Mouse (Mus musculus) MEL (cell line): ENCODE results near the gene Eif3m. TPM values are rescaled to one million over a fixed set of nuclear protein-coding genes. Genes with fewer than 3 reads are reported as not detected.

ENCODE experiments used
- DNase-seq: peaks from one replicate; pipeline ENCODE4 v3.0.0; 2011; ENCODE audit warnings: low read depth, low spot score
- H3K27ac ChIP-seq: 2 replicates; pipeline ENCODE4 v1.5.1; 2012; ENCODE audit warnings: low read depth, mild to moderate bottlenecking, control low read depth, low read length, moderate library complexity; ENCODE audit not compliant: control insufficient read depth
- H3K27me3 ChIP-seq, 2 experiments: fragments of 150-350 bp in 1 of 2; sonication (generic) in 1 of 2; 2 replicates each; pipeline ENCODE4 v1.6.1; 2012; ENCODE audit warnings: low read length in 2 of 2, mild to moderate bottlenecking in 2 of 2, improper control_type of control experiment in 1 of 2, moderate library complexity in 1 of 2; ENCODE audit not compliant: insufficient read depth in 2 of 2, control insufficient read depth in 1 of 2
- H3K36me3 ChIP-seq, 2 experiments: 2 replicates each; pipeline ENCODE4 v1.6.1; 2012 to 2014; ENCODE audit warnings: low read length in 2 of 2, improper control_type of control experiment in 1 of 2, inconsistent platforms in 1 of 2, mild to moderate bottlenecking in 1 of 2; ENCODE audit not compliant: insufficient read depth in 2 of 2, control insufficient read depth in 1 of 2
- H3K4me1 ChIP-seq, 2 experiments: fragments of 150-350 bp in 1 of 2; sonication (generic) in 1 of 2; 2 replicates each; pipeline ENCODE4 v1.6.1; 2012; ENCODE audit warnings: low read length in 2 of 2, improper control_type of control experiment in 1 of 2, mild to moderate bottlenecking in 1 of 2; ENCODE audit not compliant: insufficient read depth in 2 of 2, control insufficient read depth in 1 of 2
- H3K4me3 ChIP-seq, 2 experiments: fragments of 150-350 bp in 1 of 2; sonication (generic) in 1 of 2; 2 replicates each; pipeline ENCODE4 v1.5.1; 2012; ENCODE audit warnings: low read depth in 2 of 2, low read length in 2 of 2, mild to moderate bottlenecking in 2 of 2, moderate library complexity in 2 of 2, control low read depth in 1 of 2, improper control_type of control experiment in 1 of 2; ENCODE audit not compliant: control insufficient read depth in 1 of 2, insufficient read depth in 1 of 2
- H3K79me2 ChIP-seq: 2 replicates; pipeline ENCODE4 v1.6.1; 2012; ENCODE audit warnings: mild to moderate bottlenecking, low read length, moderate library complexity; ENCODE audit not compliant: control insufficient read depth, poor library complexity, insufficient read depth
- H3K9ac ChIP-seq: 2 replicates; pipeline ENCODE4 v1.6.1; 2012; ENCODE audit warnings: low read depth, mild to moderate bottlenecking, control low read depth, low read length, moderate library complexity; ENCODE audit not compliant: control insufficient read depth, poor library complexity, severe bottlenecking
- H3K9me3 ChIP-seq: fragments of 150-350 bp; sonication (generic); replicated peaks from 2 replicates; pipeline ENCODE4 v1.6.1; 2012; ENCODE audit warnings: mild to moderate bottlenecking, low read length, improper control_type of control experiment, moderate library complexity; ENCODE audit not compliant: insufficient read depth
- BHLHE40 ChIP-seq: IDR thresholded peaks from 2 replicates; pipeline ENCODE4 v1.6.1; 2012; ENCODE audit warnings: low read depth, mild to moderate bottlenecking, inconsistent platforms, low read length, improper control_type of control experiment, borderline replicate concordance
- ELF1 ChIP-seq: IDR thresholded peaks from 2 replicates; pipeline ENCODE4 v1.6.1; 2014; ENCODE audit warnings: low read depth, mild to moderate bottlenecking, inconsistent platforms, low read length, improper control_type of control experiment, moderate library complexity
- EP300 ChIP-seq, 2 experiments: IDR thresholded peaks; 2 replicates each; pipeline ENCODE4 v1.6.1; 2011; ENCODE audit warnings: improper control_type of control experiment in 2 of 2, low read length in 2 of 2, low read depth in 1 of 2, mild to moderate bottlenecking in 1 of 2
- ETS1 ChIP-seq: IDR thresholded peaks from 2 replicates; pipeline ENCODE4 v1.6.1; 2012; ENCODE audit warnings: low read depth, mild to moderate bottlenecking, inconsistent platforms, low read length, improper control_type of control experiment, moderate library complexity
- GATA1 ChIP-seq: IDR thresholded peaks from 2 replicates; pipeline ENCODE4 v1.6.1; 2011; ENCODE audit warnings: low read depth, low read length, improper control_type of control experiment
- JUND ChIP-seq: IDR thresholded peaks from 2 replicates; pipeline ENCODE4 v1.6.1; 2011; ENCODE audit warnings: low read depth, mild to moderate bottlenecking, improper control_type of control experiment, low read length
- KAT2A ChIP-seq: conservative IDR thresholded peaks from 2 replicates; pipeline ENCODE4 v1.6.1; 2012; ENCODE audit warnings: low read depth, low read length, improper control_type of control experiment, inconsistent platforms
- MAFK ChIP-seq: IDR thresholded peaks from 2 replicates; pipeline ENCODE4 v1.6.1; 2011; ENCODE audit warnings: low read depth, mild to moderate bottlenecking, low read length, improper control_type of control experiment, borderline replicate concordance
- MEF2A ChIP-seq: IDR thresholded peaks from 2 replicates; pipeline ENCODE4 v1.6.1; 2014; ENCODE audit warnings: low read depth, mild to moderate bottlenecking, inconsistent platforms, low read length, improper control_type of control experiment; ENCODE audit not compliant: poor library complexity, insufficient replicate concordance, severe bottlenecking; ENCODE audit errors: extremely low read depth
- MYB ChIP-seq: IDR thresholded peaks from 2 replicates; pipeline ENCODE4 v1.6.1; 2011; ENCODE audit warnings: mild to moderate bottlenecking, low read depth, low read length, improper control_type of control experiment
- NELFE ChIP-seq: IDR thresholded peaks from 2 replicates; pipeline ENCODE4 v1.6.1; 2011; ENCODE audit warnings: low read depth, low read length, improper control_type of control experiment
- RCOR1 ChIP-seq: IDR thresholded peaks from 2 replicates; pipeline ENCODE4 v1.6.1; 2012; ENCODE audit warnings: low read depth, mild to moderate bottlenecking, inconsistent platforms, low read length, improper control_type of control experiment
- SIN3A ChIP-seq: IDR thresholded peaks from 2 replicates; pipeline ENCODE4 v1.6.1; 2012; ENCODE audit warnings: low read length, improper control_type of control experiment, inconsistent platforms
- TAL1 ChIP-seq: IDR thresholded peaks from 2 replicates; pipeline ENCODE4 v1.6.1; 2012; ENCODE audit warnings: mild to moderate bottlenecking, inconsistent platforms, low read length, moderate library complexity, mixed read lengths
- TCF12 ChIP-seq: IDR thresholded peaks from 2 replicates; pipeline ENCODE4 v1.6.1; 2014; ENCODE audit warnings: low read depth, mild to moderate bottlenecking, inconsistent platforms, low read length, improper control_type of control experiment, moderate library complexity
- UBTF ChIP-seq: IDR thresholded peaks from 2 replicates; pipeline ENCODE4 v1.6.1; 2012; ENCODE audit warnings: low read depth, mild to moderate bottlenecking, inconsistent platforms, low read length, improper control_type of control experiment, moderate library complexity, borderline replicate concordance; ENCODE audit not compliant: insufficient read depth
- USF2 ChIP-seq, 2 experiments: IDR thresholded peaks; 2 replicates each; pipeline ENCODE4 v1.6.1; 2011 to 2012; ENCODE audit warnings: improper control_type of control experiment in 2 of 2, low read length in 2 of 2, borderline replicate concordance in 1 of 2, inconsistent platforms in 1 of 2, low read depth in 1 of 2, mild to moderate bottlenecking in 1 of 2; ENCODE audit not compliant: insufficient read depth in 1 of 2
- polyA plus RNA-seq, 2 experiments: library from polyadenylated mRNA; stranded (reverse) in 1 of 2; unstranded in 1 of 2; fragments of >175 nt in 1 of 2; fragments of >200 nt in 1 of 2; gene quantifications; 2 replicates each; pipeline versions ENCODE4 v1.2.1 to v1.2.4; 2012; ENCODE audit warnings: low replicate concordance in 2 of 2, low read depth in 1 of 2; ENCODE audit not compliant: insufficient read length in 2 of 2, insufficient read depth in 1 of 2, missing spikeins in 1 of 2
- total RNA-seq: library from RNA; depleted of rRNA; stranded (reverse); fragments of 300-350 nt; gene quantifications from 2 replicates; pipeline ENCODE4 v1.2.3, GENCODE M21; 2012

Gene Eif3m
- total and polyA plus RNA-seq, 3 experiments = 172 to 321 TPM; not detected in 1

GRCm38 (mm10) chr2:105007236-105007635 is 9.6 kb downstream of the Eif3m start:
- H3K9me3 ChIP-seq = no peaks in the 10 kb centered on the region
- H3K9ac ChIP-seq = no peak overlapping the region
- DNase-seq = no peak
- TF ChIP-seq USF2 (IDR thresholded peaks at IDR 0.05; ENCODE audit: borderline replicate concordance in 1 of 2, insufficient read depth in 1 of 2, low read depth in 1 of 2, low read length in 2 of 2) = no peak
- no peak for TF ChIP-seq NELFE
- no peak for TF ChIP-seq TAL1
- no peaks in the 10 kb centered on the region for H3K4me1 ChIP-seq
- no peak overlapping the region for H3K4me3 ChIP-seq
- H3K27me3 ChIP-seq = no peaks in the 10 kb centered on the region
- H3K79me2 ChIP-seq = peaks cover 3% of the 10 kb centered on the region
- H3K27ac ChIP-seq = no peak overlapping the region
- peaks cover 0 to 34% of the 10 kb centered on the region in 2 experiments; a peak in 2 of 4 replicates for H3K36me3 ChIP-seq

- no peaks in the 10 kb centered on the region for H3K79me2 ChIP-seq
- no peak overlapping the region for H3K4me3 ChIP-seq
- DNase-seq = peak; percentile 73
- no peaks in the 10 kb centered on the region for H3K27me3 ChIP-seq
- no peak overlapping the region for H3K27ac ChIP-seq
- TF ChIP-seq GATA1 = peak; percentile 69
- peak; percentile 95 for TF ChIP-seq RCOR1
- 0 out of 2 replicates have a peak, but pooled peaks have one; percentile 39 for TF ChIP-seq MEF2A
- TF ChIP-seq BHLHE40 = peak; percentile 75
- no peak for TF ChIP-seq NELFE
- no peak for TF ChIP-seq ELF1
- peak; percentile 76 for TF ChIP-seq ETS1
- no peak for TF ChIP-seq MYB
- TF ChIP-seq UBTF = no peak
- 0 out of 2 replicates have a peak, but pooled peaks have one; percentile 37 for TF ChIP-seq SIN3A
- no peak for TF ChIP-seq JUND
- peak; percentile 18; the same call in 1 of the 2 replicates for TF ChIP-seq MAFK
- TF ChIP-seq KAT2A = no peak
- TF ChIP-seq EP300 (IDR thresholded peaks at IDR 0.05; ENCODE audit: low read depth in 1 of 2, low read length in 2 of 2) = peak; percentile 80 to 87
- peak; percentile 76 for TF ChIP-seq TCF12
- H3K9me3 ChIP-seq = no peaks in the 10 kb centered on the region
- H3K9ac ChIP-seq = no peak overlapping the region
- peaks cover 3 to 5% of the 10 kb centered on the region in 2 experiments; a peak in 3 of 4 replicates for H3K4me1 ChIP-seq
- peaks cover 11 to 13% of the 10 kb centered on the region in 2 experiments for H3K36me3 ChIP-seq
Measured at GRCm38 (mm10) chr2:104996201-104996600, 20.7 kb downstream of the Eif3m start.
